Mouse (Mus musculus) 3T3-L1 (cell line): ENCODE measurements around the gene Isg20.

Source experiments
- DNase-seq: peaks from one replicate; pipeline ENCODE4 v3.0.0-alpha.2; 2015; ENCODE audit warnings: low read depth, low spot score

Isg20 gene

GRCm38 (mm10) chr7:78903174-78903870 lies 9.9 kb upstream of the Isg20 start:
- DNase-seq = no peak

GRCm38 (mm10) chr7:78904175-78904574 lies 9.0 kb upstream of the Isg20 start:
- no peak for DNase-seq

GRCm38 (mm10) chr7:78909026-78909425 lies 4.2 kb upstream of the Isg20 start:
- DNase-seq = no peak

GRCm38 (mm10) chr7:78910336-78911098 lies 2.7 kb upstream of the Isg20 start:
- DNase-seq = peak; percentile 55

GRCm38 (mm10) chr7:78911209-78911608 lies 2.0 kb upstream of the Isg20 start:
- no peak for DNase-seq

GRCm38 (mm10) chr7:78912253-78912973 lies 811 bp upstream of the Isg20 start:
- no peak for DNase-seq

- DNase-seq = peak; percentile 67
These were observed 673 bp downstream of the Isg20 start for GRCm38 (mm10) chr7:78913649-78914544.

- peak; percentile 80 for DNase-seq
These were observed 1.3 kb downstream of the Isg20 start for GRCm38 (mm10) chr7:78914545-78914845.

- no peak for DNase-seq
These were observed 1.8 kb downstream of the Isg20 start for GRCm38 (mm10) chr7:78914896-78915510.

- DNase-seq = no peak
These were observed 5.5 kb downstream of the Isg20 start for GRCm38 (mm10) chr7:78918686-78919085.

GRCm38 (mm10) chr7:78922506-78922905 lies 9.3 kb downstream of the Isg20 start:
- DNase-seq = no peak

- DNase-seq = peak; percentile 86
These were observed 11.1 kb downstream of the Isg20 start for GRCm38 (mm10) chr7:78924300-78924699.

GRCm38 (mm10) chr7:78924796-78925195 lies 11.6 kb downstream of the Isg20 start:
- DNase-seq = no peak

- peak; percentile 44 for DNase-seq
These were observed 12.5 kb downstream of the Isg20 start for GRCm38 (mm10) chr7:78925680-78926079.

GRCm38 (mm10) chr7:78926156-78926555 lies 12.9 kb downstream of the Isg20 start:
- DNase-seq = no peak

- DNase-seq = no peak
These were observed 14.0 kb downstream of the Isg20 start for GRCm38 (mm10) chr7:78927266-78927665.

GRCm38 (mm10) chr7:78938957-78939602 lies 25.9 kb downstream of the Isg20 start:
- DNase-seq = no peak

GRCm38 (mm10) chr7:78940971-78941370 lies 27.7 kb downstream of the Isg20 start:
- no peak for DNase-seq

- DNase-seq = no peak
These were observed 29.3 kb downstream of the Isg20 start for GRCm38 (mm10) chr7:78942544-78942943.

- no peak for DNase-seq
These were observed 40.8 kb downstream of the Isg20 start for GRCm38 (mm10) chr7:78953886-78954572.
